Mouse (Mus musculus) cerebellum, adult 8-10 months (tissue): ENCODE results near the gene St5.

Source experiments
- DNase-seq: peaks from one replicate; pipeline ENCODE4 v3.0.0; 2022

The St5 gene

DNA sequence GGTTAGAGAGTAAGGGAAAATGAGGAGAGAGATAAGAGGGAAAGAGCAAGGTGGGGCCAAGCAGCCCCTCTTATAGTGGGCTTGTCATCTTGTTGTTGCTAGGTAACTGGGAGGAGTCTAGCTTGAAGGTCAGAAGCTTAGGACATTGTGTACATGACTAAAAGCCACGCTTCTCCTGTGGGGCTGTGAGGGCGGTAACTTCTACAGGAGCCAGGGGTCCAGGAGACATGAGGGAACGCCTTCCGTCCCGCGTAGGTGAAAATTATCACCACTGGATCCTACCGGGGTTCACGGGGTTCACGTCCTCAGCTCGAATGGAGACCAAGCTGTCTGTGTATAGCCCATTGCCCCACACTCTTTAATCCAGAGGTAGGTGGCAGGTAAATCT, 8.1 kb downstream of the St5 start:
- DNase-seq = no peak

DNA sequence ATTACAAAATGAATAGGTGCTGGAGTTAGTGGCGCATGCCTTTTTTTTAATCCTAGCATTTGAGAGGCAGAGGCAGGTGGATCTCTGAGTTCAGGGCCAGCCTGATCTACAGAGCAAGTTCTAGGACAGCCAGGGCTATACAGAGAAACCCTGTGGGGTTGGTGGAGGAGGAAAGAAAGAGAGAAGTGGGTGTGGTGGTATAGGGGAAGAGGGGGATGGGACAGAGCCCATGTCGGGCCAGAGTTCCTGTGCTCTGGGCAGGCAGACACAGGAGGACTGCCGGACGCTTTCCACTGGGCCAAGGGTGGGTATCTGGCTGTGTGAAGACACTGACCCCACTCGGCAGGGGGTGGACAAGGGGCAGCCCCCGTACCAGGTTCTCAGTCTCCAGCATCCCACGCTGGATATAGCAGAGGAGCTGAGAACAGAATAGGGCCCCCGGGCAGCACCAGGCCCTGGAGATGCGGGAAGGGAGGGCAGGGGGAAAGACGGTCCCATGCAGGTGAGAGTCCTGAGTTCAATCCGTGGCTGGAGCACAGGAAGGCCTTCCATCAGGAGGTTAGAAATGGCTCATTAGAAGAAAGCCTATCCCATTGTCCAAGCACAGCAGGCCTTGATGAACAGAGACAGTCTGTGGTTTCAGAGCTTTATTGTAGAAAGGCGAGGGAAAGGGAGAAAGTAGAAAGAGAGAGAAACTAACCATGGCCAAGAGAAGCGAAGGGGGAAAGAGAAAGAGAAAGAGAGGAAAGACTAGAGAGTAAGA, 8.6 kb downstream of the St5 start:
- no peak for DNase-seq

DNA sequence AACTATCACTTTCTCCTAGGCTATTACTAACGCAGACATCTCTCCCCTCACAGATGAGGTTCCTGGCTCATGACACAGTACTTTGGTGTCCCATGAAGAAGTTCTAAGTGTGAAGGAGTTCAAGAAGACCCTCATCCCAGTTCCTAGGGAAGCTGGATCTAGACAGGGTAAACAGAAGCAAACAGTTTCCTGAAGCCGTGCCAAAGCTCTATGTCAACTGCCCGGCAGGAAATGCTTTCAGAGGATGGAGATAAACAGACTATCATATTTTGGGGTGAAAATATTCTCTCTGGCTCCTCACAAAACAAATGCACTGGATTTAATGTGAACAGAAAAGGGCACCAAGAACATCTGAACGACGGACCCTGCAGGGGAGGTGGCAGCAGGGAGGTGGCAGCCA, 12.4 kb downstream of the St5 start:
- DNase-seq = no peak

DNA sequence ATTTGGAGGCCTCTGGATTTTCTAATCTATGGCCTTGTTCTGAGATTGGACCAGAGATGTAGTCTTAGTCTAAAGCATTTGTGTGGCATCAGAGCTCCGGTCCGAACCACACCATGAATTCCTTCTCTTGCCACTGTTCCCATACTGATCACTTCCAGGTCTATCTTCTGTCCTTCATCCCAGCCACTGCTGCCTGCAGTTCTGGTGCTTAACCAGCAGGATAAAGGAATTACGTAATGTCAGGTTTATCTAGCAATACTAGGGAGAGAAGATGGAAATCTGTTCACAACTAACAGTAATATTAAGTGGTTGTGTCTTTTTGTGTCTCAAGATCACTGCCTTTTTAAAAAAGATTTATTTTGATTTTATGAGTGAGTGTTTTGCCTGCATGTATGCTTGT, 13.3 kb downstream of the St5 start:
- DNase-seq = no peak

DNA sequence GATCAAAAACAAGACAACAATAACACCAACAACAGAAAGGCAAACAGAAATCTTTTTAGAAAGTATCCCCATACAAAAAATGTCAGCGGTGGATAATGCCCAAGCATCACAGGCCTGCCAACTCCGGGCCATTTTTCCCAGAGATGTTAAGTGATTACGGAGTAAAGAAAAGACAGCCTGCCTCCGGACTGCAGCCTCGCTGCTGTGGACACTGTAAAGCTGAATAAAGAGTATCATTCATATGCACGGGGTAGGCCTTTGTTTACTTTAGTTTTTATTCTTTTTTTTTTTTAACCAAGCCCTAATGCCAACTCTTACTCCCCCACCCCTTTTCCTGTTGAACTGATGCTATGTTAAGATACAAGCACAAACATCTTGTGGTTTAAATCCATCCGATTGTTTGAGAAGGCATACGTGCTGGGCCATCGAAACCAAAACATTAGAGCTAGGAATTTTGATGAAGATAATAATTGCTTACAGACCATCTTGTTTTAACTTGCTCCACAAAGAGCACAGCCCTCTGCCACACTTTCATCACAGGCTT, 16.7 kb downstream of the St5 start:
- no peak for DNase-seq

DNA sequence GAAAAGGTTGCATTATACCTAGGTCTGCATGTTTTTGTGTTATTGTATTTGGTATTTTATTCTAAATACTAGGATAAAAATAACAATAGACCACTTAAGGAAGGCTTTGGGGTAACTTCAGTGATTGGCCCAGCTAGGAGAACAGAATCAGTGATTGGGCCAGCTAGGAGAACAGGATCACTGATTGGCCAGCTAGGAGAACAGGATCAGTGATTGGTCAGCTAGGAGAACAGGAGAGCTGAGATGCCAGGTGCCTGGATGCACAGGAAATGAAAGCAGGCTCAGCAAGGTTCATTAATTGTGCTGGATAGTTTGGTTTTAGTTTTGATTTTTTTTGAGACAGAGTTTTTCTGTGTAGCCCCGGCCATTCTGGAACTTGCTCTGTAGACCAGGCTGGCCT, 22.5 kb downstream of the St5 start:
- DNase-seq = no peak

DNA sequence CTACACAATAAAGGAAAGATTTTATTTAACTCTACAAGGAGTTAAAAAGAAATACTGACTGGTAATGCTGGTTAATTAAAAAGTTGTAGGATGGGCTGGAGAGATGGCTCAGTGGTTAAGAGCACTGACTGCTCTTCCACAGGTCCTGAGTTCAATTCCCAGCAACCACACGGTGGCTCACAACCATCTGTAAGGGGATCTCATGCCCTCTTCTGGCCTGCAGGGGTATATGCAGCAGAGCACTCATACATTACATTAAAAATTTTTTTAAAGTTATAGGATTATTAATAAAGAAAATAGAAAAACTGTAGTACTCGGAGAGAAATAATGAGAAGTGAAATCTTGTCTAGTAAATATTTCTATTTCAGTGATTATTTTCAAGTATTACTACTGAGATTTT, 23.1 kb downstream of the St5 start:
- DNase-seq = no peak

DNA sequence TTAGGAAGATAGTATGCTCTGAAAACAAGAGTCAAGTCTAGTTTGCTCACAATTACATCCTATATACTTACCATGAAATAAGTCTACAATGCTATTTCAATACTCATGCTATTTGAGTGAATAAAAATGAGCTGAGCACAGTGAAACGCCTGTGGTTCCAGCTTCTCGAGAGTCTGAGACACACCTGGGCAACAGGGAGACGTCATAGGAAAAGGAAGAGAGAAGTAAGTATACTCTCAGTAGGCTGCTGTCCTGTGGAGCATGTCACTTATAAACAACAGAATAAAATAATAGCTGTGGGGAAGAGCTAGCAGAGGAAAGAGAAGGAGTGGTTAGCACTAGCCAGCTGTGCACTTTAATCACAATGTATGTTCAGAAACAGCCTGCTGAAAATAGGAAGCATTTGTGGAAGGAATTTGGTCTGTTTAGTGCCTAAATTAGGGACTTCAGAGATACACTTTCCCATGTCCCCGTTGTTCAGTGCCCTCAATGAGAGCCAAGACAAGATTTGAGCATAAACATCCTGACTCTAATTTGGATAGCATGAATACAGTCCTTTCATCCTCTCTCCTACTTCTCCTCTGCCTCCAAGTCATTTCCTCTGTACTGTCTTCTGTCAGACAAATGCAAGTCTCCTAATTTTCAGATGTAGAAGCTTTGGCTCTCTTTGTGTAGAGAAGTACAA, 28.3 kb downstream of the St5 start:
- no peak for DNase-seq

DNA sequence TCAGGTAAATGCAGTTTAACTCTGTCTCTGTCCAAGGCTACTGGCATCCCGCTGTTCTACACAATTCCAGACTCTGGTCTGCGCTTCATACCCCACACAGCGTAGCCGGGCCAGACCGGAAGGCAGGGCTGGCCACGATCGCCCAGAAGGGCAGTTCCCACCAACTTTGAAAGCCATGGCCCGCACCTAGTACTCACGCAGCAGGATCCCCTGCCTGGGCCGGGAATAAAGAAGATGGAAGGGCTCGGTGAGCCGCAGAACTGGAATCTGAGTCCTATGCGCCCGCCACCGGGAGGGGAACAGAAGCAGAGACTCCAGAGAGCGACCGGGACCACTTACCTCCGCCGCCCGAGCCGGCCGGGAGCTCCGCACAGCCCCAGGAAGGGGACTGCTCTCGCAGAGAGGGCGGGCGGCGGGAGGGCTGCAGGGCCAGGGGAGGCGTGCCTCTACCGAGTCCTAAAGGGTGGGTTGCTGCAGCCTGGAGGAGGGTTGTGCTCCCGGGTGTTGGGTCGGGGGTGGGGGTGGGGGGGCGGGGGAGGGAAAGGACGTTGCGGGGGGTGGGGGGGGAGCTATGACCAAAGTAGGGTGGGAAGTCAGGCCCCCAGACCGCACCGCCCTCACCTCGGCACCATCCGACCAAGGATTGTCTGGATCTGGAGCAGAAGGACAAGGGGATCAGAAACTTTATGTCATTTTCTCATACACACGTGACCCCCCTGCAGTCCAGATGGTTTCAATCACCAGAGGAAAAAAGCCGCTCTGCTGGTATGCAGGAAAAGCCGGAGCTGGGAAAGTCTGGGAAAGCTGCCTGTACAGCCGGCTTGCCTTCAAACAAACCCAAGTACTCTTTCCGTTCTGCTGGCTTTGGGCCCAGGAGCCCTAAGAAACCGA, 31.6 kb downstream of the St5 start:
- peak; percentile 47 for DNase-seq

DNA sequence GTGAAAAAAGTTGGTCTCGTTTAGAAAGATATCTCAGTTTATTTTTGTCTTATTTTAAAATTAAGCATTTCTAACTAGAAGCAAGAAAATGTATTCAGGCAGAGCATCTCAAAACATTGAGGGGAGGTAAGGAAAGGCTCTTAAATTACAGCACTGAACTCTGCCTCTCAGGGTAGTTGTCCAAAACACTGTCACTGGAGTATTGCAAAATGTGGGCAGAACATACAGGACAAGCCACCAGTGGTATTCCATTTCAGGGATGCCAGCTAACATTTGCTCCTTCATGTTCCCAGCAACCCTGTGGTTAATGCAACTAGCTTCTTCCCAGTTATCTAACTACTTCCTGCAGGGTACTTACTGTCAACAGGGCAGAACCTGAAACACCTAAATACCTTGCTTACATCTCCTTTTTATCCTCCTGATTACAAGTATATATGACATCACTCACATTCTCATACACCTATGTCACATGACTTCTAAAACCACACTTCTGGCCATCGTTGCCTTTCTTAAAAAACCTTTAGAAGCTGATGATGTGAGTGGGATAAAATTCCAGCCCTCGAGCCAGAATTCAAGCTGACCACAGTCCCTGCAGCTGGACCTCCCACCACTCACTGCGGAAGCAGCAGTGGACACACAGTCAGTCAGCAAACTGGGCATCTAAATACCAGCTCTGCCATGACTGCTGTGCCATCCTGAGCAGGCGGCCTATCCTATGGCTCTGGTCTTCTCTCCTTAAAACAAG, 33.8 kb downstream of the St5 start:
- DNase-seq = no peak

DNA sequence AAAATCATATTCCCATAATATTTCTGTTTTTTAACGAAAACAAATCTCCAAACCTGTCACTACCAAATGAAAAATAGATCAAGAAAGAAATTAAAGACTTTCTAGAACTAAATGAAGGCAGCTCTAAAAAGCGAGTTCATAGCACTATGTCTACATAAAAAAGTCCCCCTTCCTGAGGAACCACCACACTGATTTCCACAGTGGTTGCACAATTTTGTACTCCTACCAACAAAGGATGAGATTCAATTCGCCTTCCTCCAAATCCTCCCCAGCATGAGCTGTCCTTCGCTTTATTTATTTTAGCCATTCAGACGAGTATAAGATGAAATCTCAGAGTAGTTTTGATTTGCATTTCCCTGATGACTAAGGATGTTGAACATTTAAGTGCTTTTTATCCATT, 36.7 kb downstream of the St5 start:
- no peak for DNase-seq

DNA sequence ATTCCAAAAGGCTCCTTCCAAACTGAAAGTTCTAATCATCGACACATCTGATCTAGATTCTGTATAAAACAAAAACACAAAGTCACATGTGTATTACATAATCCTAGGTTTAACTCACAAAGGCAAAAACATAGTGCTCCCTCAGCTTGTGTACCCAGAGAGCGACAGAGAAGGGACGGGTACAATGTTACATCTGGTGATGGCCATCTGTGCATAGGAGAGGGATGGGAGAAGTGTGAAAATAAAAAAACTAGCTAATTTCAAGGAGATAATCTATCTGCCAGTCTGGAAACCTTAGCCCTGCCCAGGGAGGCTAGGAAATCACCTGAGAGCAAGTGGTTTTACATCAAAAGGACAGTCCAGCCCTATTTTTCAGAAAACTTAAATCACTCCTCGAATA, 40.8 kb downstream of the St5 start:
- no peak for DNase-seq

DNA sequence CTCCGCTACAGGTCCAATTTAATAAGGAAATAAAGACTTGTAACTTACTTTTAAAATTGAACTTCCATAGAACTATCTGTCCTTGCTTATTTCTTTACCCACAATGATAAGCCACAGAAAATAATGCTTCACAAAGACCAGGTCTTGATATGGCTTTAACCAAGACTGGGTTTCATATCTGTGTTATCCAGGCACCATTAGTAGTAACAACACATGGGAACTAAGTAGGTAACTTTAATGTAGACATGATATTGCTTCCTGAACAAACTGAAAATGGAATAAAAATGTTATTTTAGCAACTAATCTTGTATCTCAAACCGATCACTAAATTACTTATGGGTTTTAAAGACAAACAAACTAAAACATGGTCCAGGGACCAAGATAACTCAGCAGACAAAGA, 44.1 kb downstream of the St5 start:
- no peak for DNase-seq

DNA sequence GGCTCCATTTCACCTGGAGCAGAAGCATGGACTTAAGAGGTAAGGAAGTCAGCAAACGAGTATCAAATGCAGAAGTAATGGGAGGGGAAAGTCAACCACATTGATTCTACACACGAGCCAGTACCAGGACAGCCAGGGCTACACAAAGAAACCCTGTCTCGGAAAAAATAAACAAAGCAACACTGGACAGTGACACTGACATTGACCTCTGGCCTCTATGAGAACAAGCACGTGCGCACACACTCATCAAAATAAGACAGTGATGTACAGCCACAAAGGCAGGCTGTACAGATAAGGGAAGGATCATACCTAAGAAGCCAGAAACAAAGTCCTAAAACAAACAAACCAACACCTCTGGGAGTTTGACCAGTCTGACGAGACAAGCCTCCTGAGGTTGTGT, 45.5 kb downstream of the St5 start:
- no peak for DNase-seq

DNA sequence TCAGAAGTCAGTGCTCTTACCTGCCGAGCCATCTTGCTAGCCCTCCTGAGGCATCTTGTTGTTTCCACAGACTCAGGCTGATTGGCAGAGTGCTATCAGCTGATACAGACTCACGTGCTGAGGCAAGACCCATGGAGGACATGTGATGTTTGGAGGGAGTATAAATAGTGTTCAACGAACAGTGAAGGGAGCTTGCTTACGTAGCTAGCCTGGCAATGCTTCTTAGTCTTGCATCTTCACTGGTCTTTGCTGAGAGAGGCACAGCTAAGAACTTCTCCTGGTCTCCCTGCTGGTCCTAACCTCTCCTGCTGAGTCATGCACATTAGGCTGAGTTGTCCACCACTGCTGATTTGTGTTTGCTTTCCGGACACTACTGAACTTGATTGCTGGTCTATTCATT, 48.5 kb downstream of the St5 start:
- DNase-seq = no peak

DNA sequence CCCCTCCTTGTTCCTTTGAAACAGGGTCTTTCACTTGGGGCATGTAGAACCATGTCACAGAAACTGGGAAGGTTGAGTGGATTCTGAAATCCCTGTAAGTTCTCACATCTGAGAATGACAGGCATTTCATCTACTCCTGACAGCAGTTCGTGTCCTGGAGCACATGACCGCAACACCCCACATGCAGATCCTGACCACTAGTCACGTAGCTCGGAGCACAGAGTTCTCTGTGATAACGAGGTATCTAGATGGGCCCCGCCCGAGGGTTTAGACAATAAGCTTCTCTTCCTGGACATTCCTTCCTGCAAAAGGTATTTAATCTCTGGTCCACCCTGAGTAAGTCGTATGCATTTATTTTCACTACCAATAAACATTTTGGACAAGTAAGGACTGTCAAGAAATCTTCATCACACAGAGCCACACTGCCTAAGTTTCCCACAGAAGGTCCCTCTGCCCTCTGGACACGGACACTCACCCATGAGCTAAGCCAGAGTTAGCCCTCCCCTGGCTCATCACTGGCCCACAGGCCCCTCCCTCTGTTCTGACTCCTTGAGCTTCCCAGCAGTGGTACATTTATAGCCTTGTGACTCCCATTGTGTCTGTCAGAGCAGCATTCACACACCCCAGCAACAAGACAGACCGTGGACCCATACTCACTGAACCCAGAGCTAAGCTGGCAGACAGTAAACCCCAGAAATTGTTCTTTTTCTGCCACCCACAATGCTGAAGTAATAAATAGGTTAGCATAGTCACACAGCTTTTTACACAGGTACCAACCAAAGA, 54.4 kb downstream of the St5 start:
- DNase-seq = no peak

DNA sequence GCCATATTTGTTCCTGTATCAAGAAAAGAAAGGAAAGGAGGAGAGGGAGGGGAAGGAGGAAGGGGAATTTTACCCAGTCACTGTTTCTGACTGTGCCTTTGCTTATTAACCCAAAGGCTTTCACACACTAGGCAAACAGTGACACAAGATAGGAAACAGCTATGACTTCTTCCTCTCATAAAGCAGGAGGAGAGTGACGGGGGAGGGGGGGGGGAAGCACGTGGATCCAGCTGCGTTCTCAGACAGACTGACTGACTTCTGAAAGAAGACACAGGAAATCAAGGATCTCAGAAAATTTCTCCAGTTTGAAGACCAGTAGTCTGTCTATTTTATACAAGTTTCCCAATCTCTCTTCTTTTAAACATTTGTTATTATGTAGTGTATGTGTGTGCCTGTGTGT, 56.8 kb downstream of the St5 start:
- DNase-seq = no peak

DNA sequence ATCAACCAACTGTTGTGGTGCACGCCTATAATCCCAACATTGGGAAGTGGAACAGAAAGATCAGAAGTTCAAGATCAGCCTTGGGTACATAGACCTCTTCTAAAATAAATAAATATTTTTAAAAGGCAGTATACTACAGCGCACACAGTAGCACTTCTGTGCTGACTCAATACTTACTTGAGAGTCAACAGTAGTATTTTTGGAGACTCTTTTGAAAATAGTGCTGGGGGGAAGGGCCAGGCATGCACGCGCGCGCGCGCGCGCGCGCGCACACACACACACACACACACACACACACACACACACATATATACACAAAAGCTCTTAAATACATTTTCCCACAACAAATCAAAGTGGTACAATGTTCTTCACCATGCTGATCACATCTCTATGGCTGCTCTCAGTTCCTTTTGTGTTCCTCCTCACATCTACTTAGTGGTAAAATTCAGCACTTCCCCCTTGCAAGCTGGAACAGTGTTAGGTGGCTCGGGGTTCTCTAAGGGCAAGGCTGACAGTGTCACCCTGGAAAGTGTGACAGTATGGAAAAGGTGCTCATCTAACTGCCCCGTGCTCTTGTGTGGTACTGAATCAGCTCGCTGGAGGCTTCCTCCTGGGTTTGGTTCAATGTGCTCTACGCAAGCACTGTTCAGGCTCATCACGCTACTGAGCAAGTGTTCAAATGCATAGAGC, 60.0 kb downstream of the St5 start:
- no peak for DNase-seq

DNA sequence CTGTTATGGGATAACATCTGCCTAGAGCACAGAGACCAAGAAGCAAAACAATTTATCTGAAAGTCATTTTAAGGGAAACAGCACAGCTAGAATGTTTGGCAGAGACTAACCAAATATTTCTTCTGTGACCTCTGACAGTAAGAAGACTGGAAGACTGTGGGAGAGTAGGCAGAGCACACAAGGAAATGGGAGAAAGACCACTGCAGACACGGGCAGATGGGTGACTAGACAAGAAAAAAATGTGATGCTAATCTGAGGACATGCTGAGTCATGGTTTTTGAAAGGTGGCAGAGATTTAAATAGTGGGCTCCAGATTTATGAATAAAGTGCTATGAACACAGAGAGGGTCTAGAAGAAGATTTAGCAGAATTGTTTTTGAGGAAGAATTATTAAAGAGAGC, 61.4 kb downstream of the St5 start:
- DNase-seq = no peak

DNA sequence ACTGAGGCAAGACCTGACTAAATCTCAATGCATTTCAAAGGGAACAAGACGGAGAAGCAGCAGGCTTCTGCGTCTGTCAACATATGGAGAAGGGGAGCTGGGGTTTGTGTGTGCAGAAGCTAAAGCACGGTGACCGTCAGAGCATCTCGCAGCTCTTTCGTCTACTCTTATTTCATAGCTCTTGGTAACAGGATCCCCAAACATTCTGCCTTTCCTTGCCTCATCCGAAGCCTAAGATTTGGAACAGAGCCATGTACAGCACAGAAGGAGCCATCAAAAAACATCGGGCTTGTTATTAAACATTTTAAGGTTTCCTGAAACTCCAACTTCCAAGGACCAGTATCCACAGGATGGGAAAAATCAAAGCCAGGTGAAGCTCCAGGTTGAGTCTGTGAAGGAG, 62.3 kb downstream of the St5 start:
- DNase-seq = no peak

DNA sequence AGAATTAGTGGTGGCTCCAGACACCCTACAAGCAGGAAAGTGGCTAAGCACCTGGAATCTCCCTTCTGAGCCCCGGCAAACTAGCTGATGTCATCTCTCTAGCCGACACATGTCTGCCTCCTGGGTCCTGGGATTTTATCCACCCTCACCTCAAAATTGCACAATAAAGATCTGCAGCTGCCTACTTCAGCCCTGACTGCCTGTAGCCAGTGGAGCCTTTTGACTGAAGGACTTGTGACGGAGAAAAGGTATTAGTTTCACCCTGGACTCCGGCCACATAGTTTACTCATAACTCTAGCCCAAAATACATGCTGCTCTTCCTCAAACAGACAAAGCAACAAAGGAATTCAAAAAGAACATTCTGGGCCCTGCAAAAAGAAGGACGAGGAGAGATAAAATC, 66.0 kb downstream of the St5 start:
- DNase-seq = no peak
